Mouse (Mus musculus) olfactory bulb, adult 2 months (tissue): ENCODE measurements at regions not wholly inside any gene's neighbourhood (a gene's known extent, or its start where the extent isn't known, plus 50 kb on each side); places are given as distances from the start of the nearest gene placed in this dataset.

Source experiments
- CTCF ChIP-seq: fragments of 200-500 bp; IDR thresholded peaks from 2 replicates; pipeline ENCODE4 v1.5.1; 2012; ENCODE audit warnings: low read depth, mild to moderate bottlenecking, low read length, moderate library complexity; ENCODE audit not compliant: insufficient read depth
- POLR2A ChIP-seq: fragments of 200-500 bp; IDR thresholded peaks from 2 replicates; pipeline ENCODE4 v1.6.1; 2012; ENCODE audit warnings: mild to moderate bottlenecking, low read depth, low read length, moderate library complexity; ENCODE audit not compliant: insufficient read depth

DNA sequence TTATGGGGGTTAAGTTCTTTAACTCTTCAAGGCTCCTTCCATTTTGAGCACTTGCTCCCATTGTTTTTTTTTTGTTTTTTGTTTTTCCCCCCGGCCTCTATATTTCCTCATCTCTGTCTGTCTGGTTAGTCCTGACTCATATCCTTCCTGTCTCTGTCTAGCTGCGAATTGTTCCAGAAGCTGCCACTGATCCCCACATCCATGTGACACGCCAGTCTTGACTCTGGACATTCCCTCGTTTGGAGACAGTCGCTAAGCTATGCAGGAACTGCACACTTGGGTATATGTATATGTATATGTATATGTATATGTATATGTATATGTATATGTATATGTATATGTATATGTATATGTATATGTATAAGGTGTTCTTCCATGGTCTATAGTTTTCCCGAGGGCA is 177.4 kb upstream of the Fn1 start:
- TF ChIP-seq CTCF: no peak
- TF ChIP-seq POLR2A: no peak
